8 mouse cellular contexts compared by ENCODE assay signal in the genomic region with DNA sequence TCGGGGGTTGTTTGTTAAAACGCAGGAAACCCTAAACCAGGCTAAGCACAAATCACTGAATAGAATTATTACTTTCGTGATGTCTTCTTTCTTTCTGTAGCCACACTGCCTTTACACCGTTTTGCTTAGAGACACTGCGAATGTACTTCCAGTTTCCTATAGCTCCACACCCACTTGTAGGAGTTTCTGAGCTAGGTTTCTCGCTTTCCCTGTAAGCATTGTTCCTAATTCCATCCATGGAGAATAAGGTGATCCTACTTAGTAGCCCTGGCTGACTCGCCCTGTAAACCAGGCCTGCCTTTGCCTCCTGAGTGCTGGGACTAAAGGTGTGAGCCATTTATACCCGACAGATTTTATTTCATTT. TPM values are rescaled to one million over a fixed set of nuclear protein-coding genes. Genes with fewer than 3 reads are reported as not detected.
DNase-seq lines count a peak whose midpoint lies in the region; ATAC-seq and TF ChIP-seq lines count a peak whose summit lies in the region.

No protein-coding gene starts in this region.

- no peaks in the 10 kb centered on the region for H3K9me3 ChIP-seq in heart, embryonic 14.5 days (ENCODE audit: control insufficient read depth, low read length)
- H3K9me3 ChIP-seq in MEL (replicated peaks; ENCODE audit: insufficient read depth, low read length), result no peaks in the 10 kb centered on the region
- H3K9me3 ChIP-seq in hindbrain, embryonic 10.5 days, result no peaks in the 10 kb centered on the region

- no peak for TF ChIP-seq EP300 in MEL (IDR thresholded peaks at IDR 0.05; ENCODE audit: low read depth in 1 of 2, low read length in 2 of 2)

- no peak for DNase-seq in heart, postnatal 36 days
- no peak for DNase-seq in MEL (ENCODE audit: low read depth, low spot score)
- DNase-seq in hindbrain, embryonic 10.5 days (ENCODE audit: low spot score), result no peak
- no peak for DNase-seq in thymus, postnatal 0 days (ENCODE audit: low spot score)
- DNase-seq in adrenal gland, postnatal 14 days, result no peak
- DNase-seq in cerebellum, postnatal 36 days, result no peak

- H3K4me1 ChIP-seq in heart, embryonic 14.5 days (ENCODE audit: control insufficient read depth in 2 of 2, insufficient read depth in 2 of 2, low read length in 2 of 2), result no peaks in the 10 kb centered on the region
- peaks cover 7 to 9% of the 10 kb centered on the region in 2 experiments for H3K4me1 ChIP-seq in MEL (ENCODE audit: control insufficient read depth in 1 of 2, insufficient read depth in 2 of 2, low read length in 2 of 2)
- no peaks in the 10 kb centered on the region for H3K4me1 ChIP-seq in hindbrain, embryonic 10.5 days (replicated peaks)

- H3K27me3 ChIP-seq in heart, embryonic 14.5 days (ENCODE audit: control insufficient read depth, insufficient read depth, low read length), result peaks cover 3% of the 10 kb centered on the region; the same call in 1 of the 2 replicates
- H3K27me3 ChIP-seq in MEL (ENCODE audit: control insufficient read depth in 1 of 2, insufficient read depth in 2 of 2, low read length in 2 of 2), result no peaks in the 10 kb centered on the region
- peaks cover 89% of the 10 kb centered on the region for H3K27me3 ChIP-seq in hindbrain, embryonic 10.5 days (ENCODE audit: insufficient read depth, poor library complexity, severe bottlenecking)

- peak overlapping the region; percentile 60 for H3K9ac ChIP-seq in heart, embryonic 14.5 days (ENCODE audit: low read length)
- H3K9ac ChIP-seq in MEL (ENCODE audit: control insufficient read depth, low read depth, low read length, poor library complexity, severe bottlenecking), result peak overlapping the region; percentile 60

- H3K4me3 ChIP-seq in heart, embryonic 14.5 days (ENCODE audit: control insufficient read depth in 1 of 2, insufficient read depth in 1 of 2, low read depth in 1 of 2, low read length in 2 of 2), result peak overlapping the region in 1 of 2 experiments; percentile 57; a peak in 3 of 4 replicates
- H3K4me3 ChIP-seq in MEL (ENCODE audit: control insufficient read depth in 1 of 2, insufficient read depth in 1 of 2, low read depth in 2 of 2, low read length in 2 of 2), result peak overlapping the region; percentile 77 to 81
- H3K4me3 ChIP-seq in hindbrain, embryonic 10.5 days, result peak overlapping the region; percentile 63

- H3K27ac ChIP-seq in heart, embryonic 14.5 days (replicated peaks in 1 of 2; ENCODE audit: control insufficient read depth in 1 of 2, insufficient read depth in 1 of 2, low read depth in 2 of 2, low read length in 2 of 2), result peak overlapping the region in 1 of 2 experiments; percentile 22; a peak in 1 of 4 replicates
- H3K27ac ChIP-seq in MEL (ENCODE audit: control insufficient read depth, low read depth, low read length), result peak overlapping the region; percentile 32
- H3K27ac ChIP-seq in hindbrain, embryonic 10.5 days, result peak overlapping the region; percentile 50; the same call in 1 of the 2 replicates

- no peaks in the 10 kb centered on the region for H3K36me3 ChIP-seq in heart, embryonic 14.5 days (ENCODE audit: control insufficient read depth, insufficient read depth, low read length)
- H3K36me3 ChIP-seq in MEL (ENCODE audit: control insufficient read depth in 1 of 2, insufficient read depth in 2 of 2, low read length in 2 of 2), result peaks cover 0 to 32% of the 10 kb centered on the region in 2 experiments; a peak in 2 of 4 replicates
- no peaks in the 10 kb centered on the region for H3K36me3 ChIP-seq in hindbrain, embryonic 10.5 days

- peak overlapping the region; percentile 69 for H3K4me2 ChIP-seq in heart, embryonic 14.5 days (ENCODE audit: low read length)

- WGBS in heart, embryonic 14.5 days, result 20% methylated on average over 8 of the region's 8 CpGs
- 20% methylated on average over 8 of the region's 8 CpGs for whole genome bisulfite sequencing in hindbrain, embryonic 10.5 days

- peaks cover 3% of the 10 kb centered on the region; the same call in 1 of the 2 replicates for H3K79me2 ChIP-seq in MEL (ENCODE audit: control insufficient read depth, insufficient read depth, low read length, poor library complexity)

- intact Hi-C loops in heart, postnatal 36 days (cut with DNase I), result loop anchor here (10.0 kb wide), 2 partner anchors 193 to 313 kb away; a partner anchor contains a TSS

- no peak for TF ChIP-seq RAD21 in MEL (IDR thresholded peaks at IDR 0.05; ENCODE audit: low read depth, low read length)

- 0 out of 4 replicates have a peak, but pooled peaks of 1 of the 2 experiments have one; percentile 11 for TF ChIP-seq POLR2A in MEL (IDR thresholded peaks at IDR 0.05; ENCODE audit: control insufficient read depth in 1 of 2, insufficient read depth in 1 of 2, low read depth in 1 of 2, low read length in 2 of 2, poor library complexity in 1 of 2)

- 0 out of 2 replicates have a peak, but pooled peaks have one; percentile 26 for ATAC-seq in heart, embryonic 14.5 days (ENCODE audit: insufficient number of reproducible peaks, insufficient read depth, low FRiP score, low read depth)
- ATAC-seq in megakaryocyte, adult 5-6 weeks (ENCODE audit: poor library complexity, severe bottlenecking), result peak; percentile 28

- TF ChIP-seq CTCF in MEL (IDR thresholded peaks at IDR 0.05 in 2 of 3, conservative IDR thresholded peaks at IDR 0.05 in 1 of 3; ENCODE audit: control insufficient read depth in 1 of 3, insufficient read depth in 1 of 3, low read depth in 2 of 3, low read length in 3 of 3, poor library complexity in 1 of 3, severe bottlenecking in 1 of 3), result no peak

TF ChIP-seq in MEL, 35 proteins besides CTCF, POLR2A, EP300 and RAD21:
- TF ChIP-seq SIN3A (IDR thresholded peaks at IDR 0.05; ENCODE audit: low read length) (peak; percentile 11; the same call in 1 of the 2 replicates), ZNF384 (IDR thresholded peaks at IDR 0.05; ENCODE audit: low read depth, low read length) (no peak), TAL1 (IDR thresholded peaks at IDR 0.05; ENCODE audit: low read length) (no peak), CHD1 (IDR thresholded peaks at IDR 0.05; ENCODE audit: low read depth, low read length) (0 out of 2 replicates have a peak, but pooled peaks have one; percentile 37), MYC (IDR thresholded peaks at IDR 0.05; ENCODE audit: low read depth, low read length) (no peak)
TF ChIP-seq in MEL: peak in this region for 2.

RNA-seq across cellular contexts. Expression of a gene that starts 0.4 kb away (rescaled TPM):
- polyA plus RNA-seq in heart, embryonic 14.5 days (2014; fragmentation: Nextera tagmentation; extraction: Ambion mirVana), result 10.5 and 10.6 TPM in 2 replicates
- 1 to 10 TPM; 2.7 to 3.7 TPM for total RNA-seq in heart, postnatal 36 days (2021)
- 1.6 and 2.8 TPM in 2 replicates for total RNA-seq in MEL (2012; rRNA removed)
- polyA plus RNA-seq in MEL (2012; ENCODE audit: insufficient read depth in 1 of 2, insufficient read length in 2 of 2, low read depth in 1 of 2, low replicate concordance in 2 of 2, missing spikeins in 1 of 2), result 1 to 10 TPM in 1 of 2 experiments, not detected in 1; 3.9 TPM
- 15.6 and 15.7 TPM in 2 replicates for polyA plus RNA-seq in hindbrain, embryonic 10.5 days (2016; fragmentation: Nextera tagmentation; extraction: Ambion mirVana)
- 18.1 and 20.6 TPM in 2 replicates for total RNA-seq in megakaryocyte, adult 5-6 weeks (2015)
- total RNA-seq in megakaryocyte, adult 5-6 weeks (2017), result 3.4 and 7.9 TPM in 2 replicates
- 10.2 and 13.7 TPM in 2 replicates for polyA plus RNA-seq in thymus, postnatal 0 days (2015; fragmentation: Nextera tagmentation; extraction: Ambion mirVana)
- 7.8 and 8.1 TPM in 2 replicates for total RNA-seq in adrenal gland, postnatal 14 days (2021)

RNA-seq across cellular contexts. Expression of a gene that starts 14.6 kb away (rescaled TPM):
- 11.5 and 13.6 TPM in 2 replicates for polyA plus RNA-seq in heart, embryonic 14.5 days (2014; fragmentation: Nextera tagmentation; extraction: Ambion mirVana)
- total RNA-seq in heart, postnatal 36 days (2021), result 10 to 100 TPM; 12.0 to 16.7 TPM
- 14.9 and 19.8 TPM in 2 replicates for total RNA-seq in MEL (2012; rRNA removed)
- polyA plus RNA-seq in MEL (2012; ENCODE audit: insufficient read depth in 1 of 2, insufficient read length in 2 of 2, low read depth in 1 of 2, low replicate concordance in 2 of 2, missing spikeins in 1 of 2), result 10 to 100 TPM in 1 of 2 experiments, not detected in 1; 38.1 TPM
- polyA plus RNA-seq in hindbrain, embryonic 10.5 days (2016; fragmentation: Nextera tagmentation; extraction: Ambion mirVana), result 33.4 and 39.6 TPM in 2 replicates
- 4.3 and 9.1 TPM in 2 replicates for total RNA-seq in megakaryocyte, adult 5-6 weeks (2015)
- 9.7 and 23.0 TPM in 2 replicates for total RNA-seq in megakaryocyte, adult 5-6 weeks (2017)
- polyA plus RNA-seq in thymus, postnatal 0 days (2015; fragmentation: Nextera tagmentation; extraction: Ambion mirVana), result 9.6 and 10.3 TPM in 2 replicates
- 29.5 and 32.1 TPM in 2 replicates for total RNA-seq in adrenal gland, postnatal 14 days (2021)

RNA-seq across cellular contexts. Expression of a gene that starts 40.8 kb away (rescaled TPM):
- 2.0 and 2.7 TPM in 2 replicates for polyA plus RNA-seq in heart, embryonic 14.5 days (2014; fragmentation: Nextera tagmentation; extraction: Ambion mirVana)
- under 1 TPM; 0.41 to 0.69 TPM for total RNA-seq in heart, postnatal 36 days (2021)
- not detected in 2 replicates for total RNA-seq in MEL (2012; rRNA removed)
- not detected for polyA plus RNA-seq in MEL (2012; ENCODE audit: insufficient read depth in 1 of 2, insufficient read length in 2 of 2, low read depth in 1 of 2, low replicate concordance in 2 of 2, missing spikeins in 1 of 2)
- 4.5 and 7.6 TPM in 2 replicates for polyA plus RNA-seq in hindbrain, embryonic 10.5 days (2016; fragmentation: Nextera tagmentation; extraction: Ambion mirVana)
- not detected in 2 replicates for total RNA-seq in megakaryocyte, adult 5-6 weeks (2015)
- not detected in 2 replicates for total RNA-seq in megakaryocyte, adult 5-6 weeks (2017)
- polyA plus RNA-seq in thymus, postnatal 0 days (2015; fragmentation: Nextera tagmentation; extraction: Ambion mirVana), result 0.26 and 0.35 TPM in 2 replicates
- 2.7 and 3.1 TPM in 2 replicates for total RNA-seq in adrenal gland, postnatal 14 days (2021)
